Mouse (Mus musculus) myocyte (in vitro differentiated cells): ENCODE measurements around the gene Wnt10b. TPM values are rescaled to one million over a fixed set of nuclear protein-coding genes. Genes with fewer than 3 reads are reported as not detected.
"Not testable (repeated sequence)": the region's sequence is repeated elsewhere in the genome, so short reads cannot be mapped to it uniquely, and the experiment has no call there.

Experiments
- H3K27me3 ChIP-seq: one replicate; pipeline ENCODE4 v1.6.1; 2011; ENCODE audit not compliant: control insufficient read depth, insufficient read depth, insufficient read length
- H3K36me3 ChIP-seq: one replicate; pipeline ENCODE4 v1.6.1; 2011; ENCODE audit not compliant: control insufficient read depth, insufficient read depth
- H3K4me2 ChIP-seq: one replicate; pipeline ENCODE4 v1.6.1; 2011; ENCODE audit warnings: low read depth, control low read depth
- H3K4me3 ChIP-seq: one replicate; pipeline ENCODE4 v1.5.1; 2011; ENCODE audit warnings: mild to moderate bottlenecking, control low read depth, moderate library complexity
- H3K79me2 ChIP-seq: one replicate; pipeline ENCODE4 v1.6.1; 2011; ENCODE audit not compliant: control insufficient read depth, insufficient read depth
- H3ac ChIP-seq: one replicate; pipeline ENCODE4 v1.6.1; 2011; ENCODE audit not compliant: control insufficient read depth, insufficient read length
- CEBPB ChIP-seq: IDR thresholded peaks from 2 replicates; pipeline ENCODE4 v1.6.1; 2011; ENCODE audit warnings: mild to moderate bottlenecking, moderate library complexity; ENCODE audit not compliant: poor library complexity, insufficient read depth, severe bottlenecking
- E2F4 ChIP-seq: IDR thresholded peaks from one replicate; pipeline ENCODE4 v1.6.1; 2011; ENCODE audit warnings: mild to moderate bottlenecking, control low read depth, moderate library complexity; ENCODE audit not compliant: insufficient read depth
- MAX ChIP-seq: IDR thresholded peaks from one replicate; pipeline ENCODE4 v1.6.1; 2011; ENCODE audit warnings: low read depth, mild to moderate bottlenecking, control low read depth
- MYOD1 ChIP-seq, 3 experiments: IDR thresholded peaks; one replicate each; pipeline ENCODE4 v1.6.1; 2011; ENCODE audit warnings: control low read depth in 2 of 3, low read depth in 2 of 3, mild to moderate bottlenecking in 2 of 3, moderate library complexity in 1 of 3; ENCODE audit not compliant: insufficient read length in 2 of 3, control insufficient read depth in 1 of 3
- MYOG ChIP-seq, 3 experiments: IDR thresholded peaks; one replicate each; pipeline ENCODE4 v1.6.1; 2011; ENCODE audit warnings: control low read depth in 2 of 3, low read depth in 2 of 3, mild to moderate bottlenecking in 2 of 3; ENCODE audit not compliant: insufficient read length in 2 of 3, control insufficient read depth in 1 of 3, insufficient read depth in 1 of 3
- POLR2A ChIP-seq: IDR thresholded peaks from one replicate; pipeline ENCODE4 v1.6.1; 2011; ENCODE audit warnings: low read depth, mild to moderate bottlenecking, control low read depth, moderate library complexity; ENCODE audit not compliant: insufficient read length
- POLR2AphosphoS2 ChIP-seq: IDR thresholded peaks from one replicate; pipeline ENCODE4 v1.6.1; 2011; ENCODE audit warnings: low read depth, control low read depth; ENCODE audit not compliant: insufficient read length
- REST ChIP-seq: IDR thresholded peaks from one replicate; pipeline ENCODE4 v1.6.1; 2011; ENCODE audit warnings: mild to moderate bottlenecking, control low read depth, moderate library complexity; ENCODE audit not compliant: insufficient read depth, insufficient read length
- SRF ChIP-seq: IDR thresholded peaks from one replicate; pipeline ENCODE4 v1.6.1; 2011; ENCODE audit warnings: low read depth; ENCODE audit not compliant: control insufficient read depth, insufficient read length
- TCF12 ChIP-seq: IDR thresholded peaks from one replicate; pipeline ENCODE4 v1.6.1; 2011; ENCODE audit warnings: mild to moderate bottlenecking, control low read depth; ENCODE audit not compliant: poor library complexity, insufficient read depth, severe bottlenecking
- TCF3 ChIP-seq: IDR thresholded peaks from one replicate; pipeline ENCODE4 v1.6.1; 2011; ENCODE audit warnings: low read depth, control low read depth; ENCODE audit not compliant: insufficient read length
- USF1 ChIP-seq: IDR thresholded peaks from one replicate; pipeline ENCODE4 v1.6.1; 2011; ENCODE audit warnings: low read depth, mild to moderate bottlenecking, control low read depth, moderate library complexity
- polyA plus RNA-seq: library from polyadenylated mRNA; unstranded; fragments of >200 nt; fragmentation: generic; extraction: Trizol; gene quantifications from one replicate; pipeline ENCODE4 v1.2.1, GENCODE M21; 2012; ENCODE audit warnings: missing spikeins

Wnt10b gene
- polyA plus RNA-seq, 1 experiment: 3.3 TPM

DNA sequence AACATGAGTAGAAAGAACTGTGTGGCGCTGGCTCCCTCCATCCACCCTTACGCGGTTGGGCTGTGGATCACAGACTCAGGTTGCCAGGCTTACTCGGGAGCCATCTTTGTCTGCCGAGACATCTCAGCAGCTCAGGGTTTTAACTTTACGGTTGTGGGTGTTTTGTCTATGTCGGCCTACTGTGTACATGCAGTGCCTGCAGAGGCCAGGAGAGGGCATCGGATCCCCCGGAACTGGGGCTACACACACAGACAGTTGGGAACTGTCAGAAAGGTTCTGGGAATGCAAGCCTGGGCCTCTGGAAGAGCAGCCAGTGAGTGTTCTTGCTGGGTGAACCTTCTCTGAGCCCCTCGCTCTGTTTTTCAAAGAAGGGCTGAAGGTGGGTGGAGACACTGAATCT is 43.5 kb upstream of the Wnt10b start:
- H3ac ChIP-seq: no peak overlapping the region
- H3K4me2 ChIP-seq: no peak overlapping the region
- no peak for TF ChIP-seq MYOD1 (IDR thresholded peaks at IDR 0.05; ENCODE audit: control insufficient read depth in 1 of 3, insufficient read length in 2 of 3, low read depth in 2 of 3)
- H3K4me3 ChIP-seq: no peak overlapping the region
- H3K79me2 ChIP-seq: peaks cover 19% of the 10 kb centered on the region
- peaks cover 37% of the 10 kb centered on the region for H3K36me3 ChIP-seq
- no peaks in the 10 kb centered on the region for H3K27me3 ChIP-seq

- Histone ChIP-seq H3K4me3 (no peak overlapping the region), H3K27me3 (no peaks in the 10 kb centered on the region), H3K79me2 (peaks cover 16% of the 10 kb centered on the region), H3K4me2 (no peak overlapping the region), H3K36me3 (peaks cover 38% of the 10 kb centered on the region), H3ac (no peak overlapping the region)
- TF ChIP-seq POLR2AphosphoS2: no peak
These were observed 43.0 kb upstream of the Wnt10b start for GRCm38 (mm10) chr15:98820937-98821336.

GRCm38 (mm10) chr15:98818171-98818570 is 40.2 kb upstream of the Wnt10b start:
- Histone ChIP-seq H3K4me2 (no peak overlapping the region), H3K36me3 (peaks cover 37% of the 10 kb centered on the region), H3K27me3 (no peaks in the 10 kb centered on the region), H3K4me3 (no peak overlapping the region), H3K79me2 (no peaks in the 10 kb centered on the region), H3ac (no peak overlapping the region)
- TF ChIP-seq REST (no peak), SRF (no peak), MYOG (IDR thresholded peaks at IDR 0.05; ENCODE audit: control insufficient read depth in 1 of 3, insufficient read depth in 1 of 3, insufficient read length in 2 of 3, low read depth in 2 of 3) (no peak), TCF12 (no peak), TCF3 (no peak), MYOD1 (IDR thresholded peaks at IDR 0.05; ENCODE audit: control insufficient read depth in 1 of 3, insufficient read length in 2 of 3, low read depth in 2 of 3) (no peak), POLR2AphosphoS2 (no peak), MAX (no peak), USF1 (no peak), CEBPB (no peak), E2F4 (no peak), POLR2A (no peak)

DNA sequence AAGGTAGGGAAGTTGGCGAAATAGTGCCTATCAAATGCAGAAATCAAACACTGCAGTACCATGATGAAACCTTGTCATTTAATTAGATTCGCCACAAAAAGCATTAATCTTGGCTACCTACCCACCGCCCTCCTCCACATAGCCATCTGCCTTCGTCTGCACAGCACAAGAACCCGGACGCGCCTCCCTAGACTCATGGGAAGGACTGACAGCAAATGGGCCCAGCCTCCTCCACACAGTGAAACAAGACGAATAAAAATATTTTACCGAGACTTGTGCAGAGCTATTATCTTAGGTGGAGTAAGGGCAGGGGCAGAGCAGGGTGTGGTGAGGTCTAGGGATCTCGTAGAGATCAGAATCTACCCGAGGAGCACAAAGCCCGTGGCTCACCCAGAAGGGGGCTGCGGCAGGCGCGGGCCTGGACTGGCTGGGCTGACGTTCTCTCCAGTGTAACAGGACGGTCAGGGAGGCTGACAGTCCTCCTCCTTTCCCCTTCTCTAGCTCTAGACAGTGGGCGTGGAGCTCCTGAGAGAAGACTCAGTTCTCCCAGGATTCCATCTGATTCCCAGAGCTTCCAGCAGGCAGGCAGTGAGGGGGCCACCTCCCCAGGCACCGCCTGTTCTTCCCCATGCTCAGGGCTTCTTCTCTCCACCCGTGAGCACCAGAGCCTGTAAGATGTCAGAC is 34.9 kb upstream of the Wnt10b start:
- H3K36me3 ChIP-seq: peaks cover 30% of the 10 kb centered on the region

GRCm38 (mm10) chr15:98810212-98810611 is 32.3 kb upstream of the Wnt10b start:
- H3ac ChIP-seq, H3K4me2 ChIP-seq, H3K79me2 ChIP-seq, H3K4me3 ChIP-seq: not testable (repeated sequence)
- Histone ChIP-seq H3K27me3 (peaks cover 17% of the 10 kb centered on the region), H3K36me3 (peaks cover 23% of the 10 kb centered on the region)

More for the DNA sequence above, 34.9 kb upstream of the Wnt10b start:
- peaks cover under 1% of the 10 kb centered on the region for H3K27me3 ChIP-seq
- H3K4me2 ChIP-seq: no peak overlapping the region
- H3K4me3 ChIP-seq: no peak overlapping the region
- no peak for TF ChIP-seq SRF
- TF ChIP-seq TCF3: no peak
- no peak for TF ChIP-seq POLR2AphosphoS2
- TF ChIP-seq MYOD1 (IDR thresholded peaks at IDR 0.05; ENCODE audit: control insufficient read depth in 1 of 3, insufficient read length in 2 of 3, low read depth in 2 of 3): no peak
- no peak for TF ChIP-seq MYOG (IDR thresholded peaks at IDR 0.05; ENCODE audit: control insufficient read depth in 1 of 3, insufficient read depth in 1 of 3, insufficient read length in 2 of 3, low read depth in 2 of 3)
- no peak for TF ChIP-seq USF1
- no peak for TF ChIP-seq POLR2A
- no peak for TF ChIP-seq REST
- no peak for TF ChIP-seq MAX
- no peak for TF ChIP-seq E2F4
- no peaks in the 10 kb centered on the region for H3K79me2 ChIP-seq
- no peak overlapping the region for H3ac ChIP-seq

GRCm38 (mm10) chr15:98809390-98809789 is 31.4 kb upstream of the Wnt10b start, which contains the start of gene Ddn:
Gene Ddn, minus strand, starts transcription at chr15:98809490.
- TF ChIP-seq POLR2AphosphoS2 (no peak), MAX (no peak), MYOG (IDR thresholded peaks at IDR 0.05; ENCODE audit: control insufficient read depth in 1 of 3, insufficient read depth in 1 of 3, insufficient read length in 2 of 3, low read depth in 2 of 3) (no peak), TCF12 (no peak), E2F4 (no peak), TCF3 (no peak), CEBPB (no peak), USF1 (no peak), SRF (no peak)
- Histone ChIP-seq H3K36me3 (peaks cover 20% of the 10 kb centered on the region), H3K79me2 (no peaks in the 10 kb centered on the region), H3K4me3 (no peak within 1 kb of the TSS), H3K4me2 (peak within 1 kb of the TSS; percentile 61), H3ac (no peak within 1 kb of the TSS), H3K27me3 (peaks cover 21% of the 10 kb centered on the region)
